Mouse (Mus musculus): ENCODE data around the gene Poc1b. TPM values are rescaled to one million over a fixed set of nuclear protein-coding genes. Genes with fewer than 3 reads are reported as not detected.
A peak's percentile ranks its signal among the peaks of the same experiment; 100 is the strongest.

The Poc1b gene
- polyA plus RNA-seq, 1 experiment: 21.8 TPM

- Histone ChIP-seq H3K27ac (ENCODE audit: insufficient read depth, low read depth, low read length) (no peak within 1 kb of the TSS), H3K4me1 (ENCODE audit: control insufficient read depth, insufficient read depth, low read length) (peaks cover 39% of the 10 kb centered on the region), H3K4me3 (ENCODE audit: insufficient read depth, low read length) (no peak within 1 kb of the TSS)
- no peak for TF ChIP-seq POLR2A (IDR thresholded peaks at IDR 0.05; ENCODE audit: borderline replicate concordance, low read depth, low read length)
- no peak for TF ChIP-seq CTCF (IDR thresholded peaks at IDR 0.05; ENCODE audit: low read depth, low read length)
These were observed 19.4 kb downstream of the Poc1b start, which contains the start of gene Phxr2 for GRCm38 (mm10) chr10:99126225-99126624. Gene Phxr2 (minus strand): TSS chr10:99126325.

GRCm38 (mm10) chr10:99126954-99127353 lies 20.1 kb downstream of the Poc1b start:
- Histone ChIP-seq H3K4me1 (ENCODE audit: control insufficient read depth, insufficient read depth, low read length) (peaks cover 43% of the 10 kb centered on the region), H3K27ac (ENCODE audit: insufficient read depth, low read depth, low read length) (no peak overlapping the region), H3K4me3 (ENCODE audit: insufficient read depth, low read length) (no peak overlapping the region)
- TF ChIP-seq CTCF (IDR thresholded peaks at IDR 0.05; ENCODE audit: low read depth, low read length): no peak
- TF ChIP-seq POLR2A (IDR thresholded peaks at IDR 0.05; ENCODE audit: borderline replicate concordance, low read depth, low read length): no peak

- Histone ChIP-seq H3K27ac (ENCODE audit: insufficient read depth, low read depth, low read length) (peak overlapping the region; percentile 67), H3K4me1 (ENCODE audit: control insufficient read depth, insufficient read depth, low read length) (peaks cover 41% of the 10 kb centered on the region), H3K4me3 (ENCODE audit: insufficient read depth, low read length) (no peak overlapping the region; the same call in 1 of the 2 replicates)
- TF ChIP-seq POLR2A (IDR thresholded peaks at IDR 0.05; ENCODE audit: borderline replicate concordance, low read depth, low read length): no peak
- no peak for TF ChIP-seq CTCF (IDR thresholded peaks at IDR 0.05; ENCODE audit: low read depth, low read length)
These were observed 20.9 kb downstream of the Poc1b start for GRCm38 (mm10) chr10:99127691-99128261.

- Histone ChIP-seq H3K4me1 (ENCODE audit: control insufficient read depth, insufficient read depth, low read length) (peaks cover 41% of the 10 kb centered on the region), H3K27ac (ENCODE audit: insufficient read depth, low read depth, low read length) (peak overlapping the region; percentile 93), H3K4me3 (ENCODE audit: insufficient read depth, low read length) (peak overlapping the region; percentile 55)
- TF ChIP-seq POLR2A (IDR thresholded peaks at IDR 0.05; ENCODE audit: borderline replicate concordance, low read depth, low read length) (no peak), CTCF (IDR thresholded peaks at IDR 0.05; ENCODE audit: low read depth, low read length) (no peak)
These were observed 23.8 kb downstream of the Poc1b start for GRCm38 (mm10) chr10:99130611-99131010.

- no peak for TF ChIP-seq CTCF (IDR thresholded peaks at IDR 0.05; ENCODE audit: low read depth, low read length)
- no peak for TF ChIP-seq POLR2A (IDR thresholded peaks at IDR 0.05; ENCODE audit: borderline replicate concordance, low read depth, low read length)
- Histone ChIP-seq H3K4me3 (ENCODE audit: insufficient read depth, low read length) (no peak overlapping the region), H3K27ac (ENCODE audit: insufficient read depth, low read depth, low read length) (peak overlapping the region; percentile 84), H3K4me1 (ENCODE audit: control insufficient read depth, insufficient read depth, low read length) (peaks cover 43% of the 10 kb centered on the region)
These were observed 24.5 kb downstream of the Poc1b start for GRCm38 (mm10) chr10:99131298-99131697.

GRCm38 (mm10) chr10:99132189-99132588 lies 25.4 kb downstream of the Poc1b start:
- H3K27ac ChIP-seq (ENCODE audit: insufficient read depth, low read depth, low read length): no peak overlapping the region
- peaks cover 40% of the 10 kb centered on the region for H3K4me1 ChIP-seq (ENCODE audit: control insufficient read depth, insufficient read depth, low read length)
- TF ChIP-seq POLR2A (IDR thresholded peaks at IDR 0.05; ENCODE audit: borderline replicate concordance, low read depth, low read length) (no peak), CTCF (IDR thresholded peaks at IDR 0.05; ENCODE audit: low read depth, low read length) (no peak)
- H3K4me3 ChIP-seq (ENCODE audit: insufficient read depth, low read length): no peak overlapping the region

- Histone ChIP-seq H3K4me1 (ENCODE audit: control insufficient read depth, insufficient read depth, low read length) (peaks cover 34% of the 10 kb centered on the region), H3K27ac (ENCODE audit: insufficient read depth, low read depth, low read length) (no peak overlapping the region), H3K4me3 (ENCODE audit: insufficient read depth, low read length) (no peak overlapping the region)
- no peak for TF ChIP-seq POLR2A (IDR thresholded peaks at IDR 0.05; ENCODE audit: borderline replicate concordance, low read depth, low read length)
- TF ChIP-seq CTCF (IDR thresholded peaks at IDR 0.05; ENCODE audit: low read depth, low read length): no peak
These were observed 25.9 kb downstream of the Poc1b start for GRCm38 (mm10) chr10:99132595-99133272.

GRCm38 (mm10) chr10:99133321-99133875 lies 26.6 kb downstream of the Poc1b start:
- Histone ChIP-seq H3K4me3 (ENCODE audit: insufficient read depth, low read length) (no peak overlapping the region), H3K4me1 (ENCODE audit: control insufficient read depth, insufficient read depth, low read length) (peaks cover 28% of the 10 kb centered on the region), H3K27ac (ENCODE audit: insufficient read depth, low read depth, low read length) (no peak overlapping the region)
- TF ChIP-seq CTCF (IDR thresholded peaks at IDR 0.05; ENCODE audit: low read depth, low read length) (no peak), POLR2A (IDR thresholded peaks at IDR 0.05; ENCODE audit: borderline replicate concordance, low read depth, low read length) (no peak)

- no peak for TF ChIP-seq CTCF (IDR thresholded peaks at IDR 0.05; ENCODE audit: low read depth, low read length)
- TF ChIP-seq POLR2A (IDR thresholded peaks at IDR 0.05; ENCODE audit: borderline replicate concordance, low read depth, low read length): no peak
- Histone ChIP-seq H3K4me3 (ENCODE audit: insufficient read depth, low read length) (no peak overlapping the region), H3K27ac (ENCODE audit: insufficient read depth, low read depth, low read length) (no peak overlapping the region), H3K4me1 (ENCODE audit: control insufficient read depth, insufficient read depth, low read length) (peaks cover 5% of the 10 kb centered on the region)
These were observed 29.5 kb downstream of the Poc1b start for GRCm38 (mm10) chr10:99136337-99136736.

GRCm38 (mm10) chr10:99145611-99146010 lies 38.8 kb downstream of the Poc1b start:
- TF ChIP-seq CTCF (IDR thresholded peaks at IDR 0.05; ENCODE audit: low read depth, low read length) (no peak), POLR2A (IDR thresholded peaks at IDR 0.05; ENCODE audit: borderline replicate concordance, low read depth, low read length) (no peak)

More at GRCm38 (mm10) chr10:99145611-99146010, 38.8 kb downstream of the Poc1b start:
- H3K4me3 ChIP-seq (ENCODE audit: insufficient read depth, low read length): no peak overlapping the region
- H3K27ac ChIP-seq (ENCODE audit: insufficient read depth, low read depth, low read length): no peak overlapping the region
- no peaks in the 10 kb centered on the region for H3K4me1 ChIP-seq (ENCODE audit: control insufficient read depth, insufficient read depth, low read length)
